Mouse (Mus musculus) urinary bladder, postnatal 4 days (tissue): ENCODE data around the gene Ipo5.
A peak's percentile ranks its signal among the peaks of the same experiment; 100 is the strongest.

ENCODE experiments used
- DNase-seq, 2 experiments: peaks; one replicate each; pipeline ENCODE4 v3.0.0; 2021 to 2022; ENCODE audit warnings: low spot score in 2 of 2

Ipo5 gene

GRCm38 (mm10) chr14:120910733-120911324, at the start of gene Ipo5:
Gene Ipo5 (plus strand): TSS chr14:120911224.
- DNase-seq: peak; percentile 97

DNA sequence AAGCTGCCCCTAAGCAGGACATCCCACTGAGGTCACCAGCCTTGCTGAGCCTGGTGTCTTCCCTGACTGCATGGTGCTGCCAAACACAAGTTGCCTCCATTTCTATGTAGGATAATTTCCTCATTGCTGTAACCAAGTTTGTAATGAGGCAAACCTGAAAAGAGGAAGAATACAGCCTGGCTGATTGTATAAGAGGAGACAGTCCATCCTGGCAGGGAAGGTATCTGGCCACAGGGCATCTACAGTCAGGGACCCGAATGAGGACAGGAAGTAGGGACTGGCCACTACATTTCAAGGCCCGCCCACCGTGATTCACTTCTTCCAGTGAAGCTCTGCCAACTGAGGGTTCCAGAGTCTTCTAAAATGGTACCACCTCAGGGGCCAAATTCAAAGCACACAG, 47.8 kb upstream of the Ipo5 start:
- DNase-seq: no peak

DNA sequence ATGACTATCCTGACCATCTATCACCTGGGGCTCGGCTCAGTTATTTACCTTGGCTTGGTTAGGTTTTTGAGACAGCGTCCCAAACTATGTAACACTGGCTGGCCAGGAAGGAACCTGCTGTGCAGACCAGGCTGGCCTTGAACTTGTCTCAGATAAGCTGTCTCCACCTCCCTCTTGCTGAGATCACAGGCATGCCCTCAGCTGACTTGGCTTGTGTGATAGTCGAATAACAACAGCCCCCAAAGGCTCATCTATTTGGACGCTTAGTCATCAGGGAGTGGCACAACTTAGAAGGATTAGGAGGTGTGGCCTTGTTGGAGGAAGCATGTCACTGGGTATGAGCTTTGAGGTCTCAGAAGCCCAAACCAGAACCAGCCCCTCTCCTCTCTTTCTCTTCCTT, 46.1 kb upstream of the Ipo5 start:
- no peak for DNase-seq

- DNase-seq: no peak
Observed at GRCm38 (mm10) chr14:120866573-120866972, 44.5 kb upstream of the Ipo5 start.

DNA sequence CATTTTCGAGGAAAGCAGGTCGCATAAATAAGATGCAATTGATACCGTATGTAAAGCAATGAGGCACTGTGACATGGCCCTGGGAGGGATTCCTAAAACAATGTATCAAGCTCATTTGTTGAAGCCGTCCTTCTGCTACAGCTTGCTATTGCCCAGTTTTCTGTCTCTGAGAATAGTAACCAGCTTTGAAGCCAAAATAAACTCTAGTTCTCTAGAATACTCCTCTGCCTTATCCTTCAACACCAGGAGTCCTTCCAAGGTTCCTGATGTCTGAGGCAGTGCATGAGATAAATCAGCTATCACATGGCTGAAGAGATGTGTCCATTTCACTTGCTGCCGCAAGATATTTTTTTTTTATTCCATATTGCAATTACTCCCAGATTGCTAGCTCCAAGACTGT, 43.9 kb upstream of the Ipo5 start:
- no peak for DNase-seq

GRCm38 (mm10) chr14:120868494-120868893, 42.5 kb upstream of the Ipo5 start:
- no peak for DNase-seq

GRCm38 (mm10) chr14:120870736-120871135, 40.3 kb upstream of the Ipo5 start:
- no peak for DNase-seq

DNA sequence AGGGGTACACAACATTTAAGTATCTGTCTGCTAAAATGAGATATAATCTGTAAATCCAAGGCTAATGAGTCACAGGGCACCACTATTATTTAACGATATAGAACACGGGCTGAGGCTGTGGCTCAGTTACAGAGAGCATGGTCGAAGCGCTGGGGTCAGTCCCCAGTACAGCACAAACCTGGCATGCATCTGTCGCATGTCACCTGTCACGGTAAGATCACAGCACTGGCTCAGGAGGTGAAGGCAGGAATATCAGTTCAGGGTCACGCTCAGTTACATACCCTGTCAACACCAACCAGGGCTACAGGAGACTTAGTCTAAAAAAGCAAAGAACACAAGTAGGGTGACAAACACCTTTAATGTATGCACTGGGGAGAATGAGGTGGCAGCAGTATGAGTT, 36.6 kb upstream of the Ipo5 start:
- no peak for DNase-seq

DNA sequence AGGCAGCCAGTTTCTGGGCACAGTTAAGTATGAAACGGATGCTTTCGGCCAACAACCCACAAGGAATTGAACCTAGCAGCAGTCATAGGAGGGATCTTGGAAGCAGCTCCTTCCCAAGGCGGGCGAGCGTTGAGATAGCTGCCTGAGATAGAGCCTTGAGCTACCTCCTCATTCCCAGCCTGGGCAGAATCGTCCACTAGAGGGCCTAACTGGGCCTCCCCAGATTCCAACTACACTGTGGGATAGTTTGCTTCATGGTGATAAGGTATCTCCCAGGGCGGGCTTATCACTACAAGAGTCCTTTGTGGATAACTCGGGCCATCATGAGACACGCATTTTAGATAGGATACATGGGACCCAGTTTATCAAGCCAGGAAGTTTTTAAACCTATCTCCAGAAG, 35.9 kb upstream of the Ipo5 start:
- DNase-seq: no peak

DNA sequence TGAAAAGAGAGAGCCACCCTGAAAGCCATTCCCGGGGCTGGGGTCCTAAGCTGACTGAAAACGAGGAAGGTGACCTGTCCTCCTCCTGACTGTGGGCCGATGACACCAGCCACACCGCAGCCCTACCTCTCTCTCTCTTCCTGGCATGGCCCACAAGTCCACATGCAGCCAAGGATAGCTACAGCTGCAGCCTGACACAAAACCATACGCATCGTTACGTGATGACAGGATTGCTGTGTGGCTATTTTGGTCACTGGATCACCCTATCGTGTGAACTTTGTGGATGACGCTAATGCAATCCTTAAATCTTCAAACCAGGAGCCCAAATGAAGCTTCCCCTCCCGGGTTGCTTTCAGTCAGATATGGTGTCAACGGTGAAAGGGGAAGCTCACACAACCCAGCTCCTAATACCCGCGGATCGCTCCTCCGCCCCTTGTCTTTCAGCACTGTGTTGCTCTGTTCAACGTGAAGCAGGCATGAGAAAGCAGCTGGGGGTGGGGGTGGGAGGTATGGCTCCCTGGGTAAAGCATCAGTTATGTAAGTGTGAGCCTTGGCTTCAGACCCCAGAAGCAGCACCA, 35.1 kb upstream of the Ipo5 start:
- DNase-seq: no peak

DNA sequence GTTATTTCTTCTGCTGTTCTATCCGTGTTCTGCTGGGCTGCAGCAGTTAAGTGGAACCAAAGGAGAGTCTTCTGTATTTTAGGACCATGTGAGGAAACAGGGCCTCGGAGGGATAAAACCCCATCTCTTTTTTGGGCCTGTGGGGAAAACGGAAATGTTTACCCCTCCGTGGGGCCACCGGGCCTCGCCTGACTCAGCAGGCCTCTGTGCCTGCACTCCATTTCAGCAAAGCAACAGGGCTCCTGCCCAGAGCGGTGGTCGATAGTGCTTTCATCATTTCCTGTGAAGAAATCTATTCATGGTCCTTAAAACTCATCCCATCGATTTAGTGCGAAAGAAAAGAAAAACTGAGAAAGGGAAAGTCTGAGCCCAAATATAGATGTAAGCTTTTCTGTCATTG, 33.9 kb upstream of the Ipo5 start:
- DNase-seq: no peak

DNA sequence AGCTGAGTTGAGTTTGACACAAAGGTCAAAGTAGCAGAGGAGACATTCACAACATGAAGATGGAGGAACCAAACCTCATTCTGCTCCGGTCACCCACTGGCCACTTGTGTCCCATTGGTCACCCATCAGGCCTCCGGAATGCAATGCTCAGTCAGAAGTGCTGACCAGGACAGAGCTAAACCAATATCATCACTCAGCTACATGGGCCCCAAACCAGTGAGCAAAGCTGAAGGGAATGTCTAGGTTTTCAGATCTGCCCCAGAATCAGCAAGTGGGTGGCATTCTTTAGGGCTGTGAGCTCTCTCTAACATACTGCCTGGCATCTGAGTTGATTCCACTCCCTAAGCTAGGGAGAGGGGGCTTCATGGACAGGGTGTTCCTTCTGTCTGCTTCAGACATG, 32.0 kb upstream of the Ipo5 start:
- no peak for DNase-seq

GRCm38 (mm10) chr14:120880601-120881000, 30.4 kb upstream of the Ipo5 start:
- DNase-seq: no peak

- no peak for DNase-seq
Observed at GRCm38 (mm10) chr14:120881054-120881453, 30.0 kb upstream of the Ipo5 start.

DNA sequence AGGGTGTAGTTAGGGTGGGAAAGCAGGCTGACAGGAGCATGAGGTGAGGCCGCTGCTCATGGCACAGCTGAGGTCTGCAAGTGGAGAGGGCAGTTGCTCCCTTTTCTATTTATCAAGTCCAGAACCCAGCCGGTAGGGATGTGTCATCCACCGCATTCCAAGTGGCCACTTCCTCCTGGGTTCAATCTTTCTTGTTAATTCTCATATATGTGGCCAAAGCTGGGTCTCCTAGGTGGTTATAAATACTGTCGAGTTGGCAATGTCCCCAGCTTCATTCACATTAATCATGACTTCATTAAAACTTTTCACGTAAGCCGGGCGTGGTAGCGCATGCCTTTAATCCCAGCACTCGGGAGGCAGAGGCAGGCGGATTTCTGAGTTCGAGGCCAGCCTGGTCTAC, 22.3 kb upstream of the Ipo5 start:
- no peak for DNase-seq

DNA sequence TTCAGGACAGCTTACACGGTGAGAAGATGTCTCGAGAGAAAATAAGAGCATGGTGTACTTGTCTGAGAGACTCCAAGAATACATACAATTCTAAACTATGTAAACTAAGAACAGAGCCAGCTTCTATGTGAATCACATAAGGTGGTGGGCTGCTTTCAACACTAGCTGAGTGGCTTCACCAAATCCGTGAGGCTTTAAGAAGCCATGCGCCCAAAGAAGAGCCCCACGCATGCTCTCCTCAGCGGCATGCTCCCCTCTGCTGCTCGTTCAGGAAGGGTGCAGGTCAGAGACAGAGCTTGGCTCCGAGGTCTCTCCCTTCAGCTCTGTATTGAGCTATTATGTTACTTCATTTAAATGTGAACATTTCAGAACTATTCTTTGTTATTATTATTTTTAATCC, 18.7 kb upstream of the Ipo5 start:
- no peak for DNase-seq

GRCm38 (mm10) chr14:120896613-120897012, 14.4 kb upstream of the Ipo5 start:
- DNase-seq: no peak

DNA sequence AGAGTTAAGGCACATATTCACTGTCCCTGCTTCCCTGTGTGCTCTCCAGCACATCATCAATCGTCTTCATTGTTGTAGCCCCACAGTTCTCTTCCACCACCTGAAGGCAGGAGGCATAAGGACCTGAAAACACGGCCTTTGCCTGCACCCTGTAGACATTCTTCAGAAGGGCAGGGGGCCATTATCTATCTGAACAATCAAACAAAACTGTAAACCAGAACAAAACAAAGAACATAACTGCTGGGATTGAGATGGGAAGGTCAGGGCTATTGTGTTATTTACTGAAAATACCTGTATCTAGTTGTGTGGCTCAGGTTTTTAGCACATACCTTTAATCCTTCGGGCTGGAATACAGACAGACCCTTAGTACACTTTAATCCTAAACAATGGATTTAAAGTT, 12.1 kb upstream of the Ipo5 start:
- DNase-seq: no peak

- DNase-seq: no peak
Observed at GRCm38 (mm10) chr14:120909396-120909795, 1.6 kb upstream of the Ipo5 start.

GRCm38 (mm10) chr14:120910320-120910719, 704 bp upstream of the Ipo5 start:
- DNase-seq: no peak

DNA sequence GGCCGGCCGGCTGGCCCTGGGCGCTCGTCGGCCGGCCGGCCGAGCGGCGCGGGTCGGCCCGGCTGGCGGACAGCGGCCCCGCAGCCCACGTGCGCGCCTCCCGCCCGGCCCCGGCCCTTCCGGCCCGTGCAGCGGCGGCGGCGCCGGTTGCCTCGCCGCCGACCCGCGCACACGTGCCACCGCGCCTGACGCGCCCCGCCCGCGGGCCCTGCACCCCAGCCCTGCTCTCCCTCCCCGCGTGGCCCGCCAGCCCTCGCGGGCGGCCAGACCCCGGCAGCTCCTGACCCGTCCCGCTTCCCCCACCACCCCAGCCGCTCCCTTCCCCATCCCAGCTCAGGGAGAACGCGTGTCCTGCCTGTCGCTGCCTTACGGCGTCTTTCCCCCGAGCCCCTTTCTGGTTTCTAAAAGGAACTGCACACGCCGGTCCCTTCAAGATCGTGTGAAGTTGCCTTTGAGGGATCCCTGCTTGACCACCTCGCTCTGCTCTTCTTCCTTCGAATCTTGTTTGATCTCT, 421 bp downstream of the Ipo5 start:
- DNase-seq: peak; percentile 34 to 64

DNA sequence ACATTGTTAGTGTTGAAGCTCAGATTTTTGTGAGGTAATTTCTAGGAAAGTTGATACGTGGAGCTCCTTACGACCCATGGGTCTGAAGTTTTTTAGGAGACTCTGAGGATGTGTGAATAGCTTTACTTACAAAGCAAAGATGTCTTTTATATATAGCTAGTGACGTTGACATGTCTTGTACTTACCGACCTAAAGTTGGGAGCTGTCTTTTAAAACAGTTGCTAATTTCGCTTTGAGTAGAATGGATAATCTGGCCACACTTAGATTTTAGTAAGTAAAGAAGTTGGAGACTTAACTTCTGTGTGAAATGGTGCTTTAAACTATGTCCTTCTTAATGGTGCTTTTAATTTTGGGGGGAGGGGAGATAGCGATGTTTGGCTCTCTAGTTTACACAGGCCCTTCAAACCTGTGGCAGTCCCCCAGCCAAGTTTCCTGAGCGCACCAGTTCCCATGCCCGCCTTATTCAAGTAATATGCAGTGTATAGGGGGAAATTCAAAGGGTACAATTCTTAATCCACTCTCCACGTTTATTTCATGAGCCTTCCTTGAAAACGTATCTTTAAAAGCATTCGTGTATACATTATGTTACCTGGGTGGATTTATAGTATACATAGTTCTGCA, 1.2 kb downstream of the Ipo5 start:
- DNase-seq: no peak

GRCm38 (mm10) chr14:120912916-120913315, 1.9 kb downstream of the Ipo5 start:
- DNase-seq: no peak
